Mouse (Mus musculus) adrenal gland, adult (tissue): ENCODE results near the gene Erc2.

Experiments used
- DNase-seq, 2 experiments: peaks; one replicate each; pipeline ENCODE4 v3.0.0; 2022 to 2023; ENCODE audit warnings: low spot score in 1 of 2; ENCODE audit not compliant: inconsistent age in 2 of 2

The Erc2 gene

GRCm38 (mm10) chr14:28359502-28359901 lies 737.3 kb downstream of the Erc2 start:
- no peak for DNase-seq

- DNase-seq: no peak
Observed at GRCm38 (mm10) chr14:28359983-28360382, 737.8 kb downstream of the Erc2 start.

GRCm38 (mm10) chr14:28362336-28362735 lies 740.1 kb downstream of the Erc2 start:
- no peak for DNase-seq

GRCm38 (mm10) chr14:28370713-28371112 lies 748.5 kb downstream of the Erc2 start:
- no peak for DNase-seq

GRCm38 (mm10) chr14:28371651-28372050 lies 749.4 kb downstream of the Erc2 start:
- no peak for DNase-seq

GRCm38 (mm10) chr14:28375642-28376091 lies 753.4 kb downstream of the Erc2 start:
- DNase-seq: peak in 1 of 2 experiments; percentile 18

- DNase-seq: no peak
Observed at GRCm38 (mm10) chr14:28376208-28376805, 754.1 kb downstream of the Erc2 start.

GRCm38 (mm10) chr14:28377519-28377918 lies 755.3 kb downstream of the Erc2 start:
- no peak for DNase-seq

- no peak for DNase-seq
Observed at GRCm38 (mm10) chr14:28380129-28380528, 757.9 kb downstream of the Erc2 start.

GRCm38 (mm10) chr14:28381801-28382550 lies 759.7 kb downstream of the Erc2 start:
- DNase-seq: no peak

- DNase-seq: no peak
Observed at GRCm38 (mm10) chr14:28386815-28387607, 764.8 kb downstream of the Erc2 start.

- DNase-seq: peak in 1 of 2 experiments; percentile 13
Observed at GRCm38 (mm10) chr14:28398915-28399314, 776.7 kb downstream of the Erc2 start.

- DNase-seq: peak in 1 of 2 experiments; percentile 13
Observed at GRCm38 (mm10) chr14:28399897-28400296, 777.7 kb downstream of the Erc2 start.

GRCm38 (mm10) chr14:28405277-28405840 lies 783.1 kb downstream of the Erc2 start:
- no peak for DNase-seq

- peak in 1 of 2 experiments; percentile 17 for DNase-seq
Observed at GRCm38 (mm10) chr14:28409390-28409789, 787.2 kb downstream of the Erc2 start.

- DNase-seq: peak in 1 of 2 experiments; percentile 14
Observed at GRCm38 (mm10) chr14:28409796-28410347, 787.6 kb downstream of the Erc2 start.

- DNase-seq: peak in 1 of 2 experiments; percentile 60
Observed at GRCm38 (mm10) chr14:28410789-28411225, 788.6 kb downstream of the Erc2 start.

- DNase-seq: no peak
Observed at GRCm38 (mm10) chr14:28412252-28412995, 790.2 kb downstream of the Erc2 start.

GRCm38 (mm10) chr14:28413516-28413915 lies 791.3 kb downstream of the Erc2 start:
- DNase-seq: no peak

- DNase-seq: peak; percentile 36 to 56
Observed at GRCm38 (mm10) chr14:28417019-28417418, 794.8 kb downstream of the Erc2 start.
